Mouse (Mus musculus): ENCODE data around the gene Sema4d. TPM values are rescaled to one million over a fixed set of nuclear protein-coding genes. Genes with fewer than 3 reads are reported as not detected.

The Sema4d gene
- polyA plus RNA-seq (2014; fragmentation: Nextera tagmentation; extraction: Ambion mirVana) = 12.0 and 12.3 TPM in 2 replicates

GRCm38 (mm10) chr13:51793425-51793891 lies at the start of gene Sema4d:
Gene Sema4d (minus strand): TSS chr13:51793747.
- WGBS = 1% methylated on average over 43 of the region's 52 CpGs
- peak within 1 kb of the TSS; percentile 91 for H3K4me2 ChIP-seq
- H3K9ac ChIP-seq = peak within 1 kb of the TSS; percentile 70
- peak within 1 kb of the TSS; percentile 42; the same call in 1 of the 2 replicates for H3K27ac ChIP-seq (ENCODE audit: low read depth)
- ATAC-seq (ENCODE audit: insufficient read depth) = peak; percentile 66
- H3K36me3 ChIP-seq (ENCODE audit: insufficient read depth) = no peaks in the 10 kb centered on the region
- peaks cover 13% of the 10 kb centered on the region; the same call in 1 of the 2 replicates for H3K4me1 ChIP-seq (ENCODE audit: insufficient read depth)
- peak within 1 kb of the TSS; percentile 72 for H3K4me3 ChIP-seq (ENCODE audit: low read depth, low read length)
- H3K9me3 ChIP-seq (ENCODE audit: low read depth, low read length) = no peaks in the 10 kb centered on the region
- H3K27me3 ChIP-seq (ENCODE audit: insufficient read depth, low read length) = peaks cover 18% of the 10 kb centered on the region
- DNase-seq = peak; percentile 70
- TF ChIP-seq CTCF (IDR thresholded peaks at IDR 0.05; ENCODE audit: low read depth) = no peak

- no peaks in the 10 kb centered on the region for H3K36me3 ChIP-seq (ENCODE audit: insufficient read depth)
- H3K4me2 ChIP-seq = no peak overlapping the region; the same call in 1 of the 2 replicates
- no peak overlapping the region for H3K9ac ChIP-seq
- no peak overlapping the region for H3K27ac ChIP-seq (ENCODE audit: low read depth)
- ATAC-seq (ENCODE audit: insufficient read depth) (no peak), DNase-seq (no peak)
- H3K9me3 ChIP-seq (ENCODE audit: low read depth, low read length) = no peaks in the 10 kb centered on the region
- no peak overlapping the region for H3K4me3 ChIP-seq (ENCODE audit: low read depth, low read length)
- H3K4me1 ChIP-seq (ENCODE audit: insufficient read depth) = peaks cover under 1% of the 10 kb centered on the region; the same call in 1 of the 2 replicates
- peaks cover 22% of the 10 kb centered on the region; the same call in 1 of the 2 replicates for H3K27me3 ChIP-seq (ENCODE audit: insufficient read depth, low read length)
- no peak for TF ChIP-seq CTCF (IDR thresholded peaks at IDR 0.05; ENCODE audit: low read depth)
- WGBS = 68% methylated on average over 4 of the region's 4 CpGs
Observed at GRCm38 (mm10) chr13:51843298-51843697, 49.8 kb upstream of the Sema4d start.

GRCm38 (mm10) chr13:51842773-51843172 lies 49.2 kb upstream of the Sema4d start:
- H3K27ac ChIP-seq (ENCODE audit: low read depth) = no peak overlapping the region
- H3K9ac ChIP-seq = 0 out of 2 replicates have a peak overlapping the region, but pooled peaks have one; percentile 13
- H3K4me2 ChIP-seq = peak overlapping the region; percentile 41
- WGBS = 17% methylated on average over 12 of the region's 12 CpGs
- peak; percentile 40 for DNase-seq
- no peak overlapping the region for H3K4me3 ChIP-seq (ENCODE audit: low read depth, low read length)
- no peak for TF ChIP-seq CTCF (IDR thresholded peaks at IDR 0.05; ENCODE audit: low read depth)
- H3K9me3 ChIP-seq (ENCODE audit: low read depth, low read length) = no peaks in the 10 kb centered on the region
- peaks cover 22% of the 10 kb centered on the region; the same call in 1 of the 2 replicates for H3K27me3 ChIP-seq (ENCODE audit: insufficient read depth, low read length)
- H3K36me3 ChIP-seq (ENCODE audit: insufficient read depth) = no peaks in the 10 kb centered on the region
- H3K4me1 ChIP-seq (ENCODE audit: insufficient read depth) = no peaks in the 10 kb centered on the region
- ATAC-seq (ENCODE audit: insufficient read depth) = no peak

- Histone ChIP-seq H3K9me3 (ENCODE audit: low read depth, low read length) (no peaks in the 10 kb centered on the region), H3K4me2 (peak overlapping the region; percentile 41), H3K4me3 (ENCODE audit: low read depth, low read length) (no peak overlapping the region), H3K27ac (ENCODE audit: low read depth) (no peak overlapping the region), H3K9ac (no peak overlapping the region), H3K27me3 (ENCODE audit: insufficient read depth, low read length) (peaks cover 22% of the 10 kb centered on the region; the same call in 1 of the 2 replicates), H3K4me1 (ENCODE audit: insufficient read depth) (no peaks in the 10 kb centered on the region), H3K36me3 (ENCODE audit: insufficient read depth) (no peaks in the 10 kb centered on the region)
- no peak for DNase-seq
- 14% methylated on average over 5 of the region's 5 CpGs for WGBS
- TF ChIP-seq CTCF (IDR thresholded peaks at IDR 0.05; ENCODE audit: low read depth) = no peak
- ATAC-seq (ENCODE audit: insufficient read depth) = no peak
Observed at GRCm38 (mm10) chr13:51842191-51842590, 48.6 kb upstream of the Sema4d start.

DNA sequence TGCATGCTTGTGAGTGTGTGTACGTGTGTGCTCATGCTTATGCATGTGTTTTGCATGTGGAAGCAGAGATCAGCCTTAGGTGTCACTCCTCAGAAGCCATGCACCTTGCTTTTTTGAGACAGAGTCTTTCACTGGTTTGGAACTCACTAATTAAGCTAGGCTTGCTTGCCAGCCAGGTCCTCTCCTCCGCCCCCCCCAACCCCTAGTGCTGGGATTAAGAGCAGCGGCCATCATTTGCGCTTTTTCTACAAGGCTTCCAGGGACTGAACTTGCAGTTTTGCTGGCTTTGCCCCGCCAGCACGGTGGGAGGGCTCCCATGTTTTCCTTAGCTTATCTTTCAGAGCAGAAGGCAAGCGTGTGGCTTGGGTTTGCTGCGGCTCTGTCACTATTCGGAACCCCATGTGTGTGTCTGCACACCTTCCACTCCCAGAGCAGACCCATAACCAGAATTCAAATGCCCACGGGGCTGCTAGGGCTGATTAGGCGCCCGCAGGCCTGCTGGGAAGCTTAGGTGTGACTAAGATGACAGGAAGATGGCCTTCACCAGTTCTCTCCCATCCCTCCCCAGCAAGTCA lies 48.1 kb upstream of the Sema4d start:
- DNase-seq = no peak
- H3K36me3 ChIP-seq (ENCODE audit: insufficient read depth) = no peaks in the 10 kb centered on the region
- H3K4me1 ChIP-seq (ENCODE audit: insufficient read depth) = no peaks in the 10 kb centered on the region
- ATAC-seq (ENCODE audit: insufficient read depth) = no peak
- H3K9ac ChIP-seq = no peak overlapping the region
- H3K27ac ChIP-seq (ENCODE audit: low read depth) = no peak overlapping the region
- peak overlapping the region; percentile 41 for H3K4me2 ChIP-seq
- H3K9me3 ChIP-seq (ENCODE audit: low read depth, low read length) = no peaks in the 10 kb centered on the region
- TF ChIP-seq CTCF (IDR thresholded peaks at IDR 0.05; ENCODE audit: low read depth) = no peak
- H3K27me3 ChIP-seq (ENCODE audit: insufficient read depth, low read length) = peaks cover 22% of the 10 kb centered on the region; the same call in 1 of the 2 replicates
- H3K4me3 ChIP-seq (ENCODE audit: low read depth, low read length) = no peak overlapping the region
- WGBS = 19% methylated on average over 12 of the region's 12 CpGs

DNA sequence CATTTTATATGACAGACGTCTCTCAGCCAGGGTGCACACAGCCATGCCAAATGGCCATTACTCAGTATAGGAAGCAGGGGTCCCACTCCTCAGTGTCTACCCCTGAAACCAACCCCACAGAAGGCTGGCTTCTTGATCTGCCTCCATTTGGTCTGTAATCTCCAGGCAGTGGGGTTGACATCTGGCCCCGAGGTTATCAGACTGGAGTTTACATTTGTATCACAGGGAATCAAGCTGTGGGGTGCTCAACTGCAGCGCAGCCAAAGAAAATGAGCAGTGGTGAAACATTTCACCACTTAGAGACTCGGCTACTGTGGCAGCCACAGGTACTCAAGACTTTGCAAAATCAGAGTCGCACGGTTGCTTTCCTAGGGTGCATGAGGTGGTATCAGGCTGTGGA lies 47.2 kb upstream of the Sema4d start:
- H3K9ac ChIP-seq = no peak overlapping the region
- no peaks in the 10 kb centered on the region for H3K36me3 ChIP-seq (ENCODE audit: insufficient read depth)
- no peak for ATAC-seq (ENCODE audit: insufficient read depth)
- H3K9me3 ChIP-seq (ENCODE audit: low read depth, low read length) = no peaks in the 10 kb centered on the region
- H3K27ac ChIP-seq (ENCODE audit: low read depth) = no peak overlapping the region
- no peak overlapping the region for H3K4me2 ChIP-seq
- no peak for TF ChIP-seq CTCF (IDR thresholded peaks at IDR 0.05; ENCODE audit: low read depth)
- no peak overlapping the region for H3K4me3 ChIP-seq (ENCODE audit: low read depth, low read length)
- WGBS = 25% methylated on average over 6 of the region's 6 CpGs
- DNase-seq = no peak
- H3K4me1 ChIP-seq (ENCODE audit: insufficient read depth) = no peaks in the 10 kb centered on the region
- peaks cover 22% of the 10 kb centered on the region; the same call in 1 of the 2 replicates for H3K27me3 ChIP-seq (ENCODE audit: insufficient read depth, low read length)

DNA sequence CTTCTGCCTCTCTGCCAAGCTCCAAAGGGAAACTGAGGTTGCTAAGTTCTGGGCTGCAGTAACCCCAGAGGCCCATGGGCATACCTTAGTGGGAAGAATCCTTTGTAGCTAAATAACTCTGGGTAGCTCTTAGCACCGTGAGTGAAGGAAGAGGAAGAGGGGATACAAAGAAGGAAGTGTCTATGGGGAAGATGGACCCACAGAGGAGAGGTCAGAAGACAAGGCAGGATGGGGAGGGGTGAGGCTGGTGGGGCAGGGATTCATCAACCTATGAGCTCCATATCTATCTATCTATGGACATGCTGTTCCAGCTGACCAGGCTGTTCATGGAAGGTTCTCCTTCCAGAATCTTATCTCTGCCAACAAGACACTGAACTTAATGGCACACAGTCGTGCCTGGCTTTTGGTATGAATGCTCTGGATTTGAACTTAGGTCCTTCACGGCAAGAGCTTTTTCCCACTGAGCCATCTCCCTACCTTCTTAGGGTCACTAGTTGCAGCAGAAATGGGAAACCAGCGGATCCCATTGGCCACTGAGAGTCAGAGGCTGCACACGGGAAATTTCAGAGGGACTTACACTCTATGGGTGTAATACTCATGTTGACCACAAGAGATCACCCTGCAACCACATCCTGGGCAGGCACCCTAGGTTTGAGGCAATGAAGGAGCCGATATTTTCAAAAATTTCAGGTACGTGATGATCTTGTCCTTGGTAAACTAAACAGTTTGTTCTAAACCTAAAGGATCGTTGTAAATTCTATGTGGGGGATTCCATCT lies 45.9 kb upstream of the Sema4d start:
- whole genome bisulfite sequencing = 17% methylated on average over 8 of the region's 8 CpGs
- peak; percentile 97 for TF ChIP-seq CTCF (IDR thresholded peaks at IDR 0.05; ENCODE audit: low read depth)
- Histone ChIP-seq H3K4me3 (ENCODE audit: low read depth, low read length) (no peak overlapping the region), H3K36me3 (ENCODE audit: insufficient read depth) (no peaks in the 10 kb centered on the region), H3K4me2 (no peak overlapping the region), H3K9ac (no peak overlapping the region), H3K27ac (ENCODE audit: low read depth) (no peak overlapping the region), H3K27me3 (ENCODE audit: insufficient read depth, low read length) (peaks cover 22% of the 10 kb centered on the region; the same call in 1 of the 2 replicates), H3K4me1 (ENCODE audit: insufficient read depth) (no peaks in the 10 kb centered on the region), H3K9me3 (ENCODE audit: low read depth, low read length) (no peaks in the 10 kb centered on the region)
- DNase-seq = peak; percentile 86
- ATAC-seq (ENCODE audit: insufficient read depth) = no peak

All from lung, embryonic 14.5 days (tissue).